26 mouse cellular contexts compared by ENCODE assay signal in the genomic region with DNA sequence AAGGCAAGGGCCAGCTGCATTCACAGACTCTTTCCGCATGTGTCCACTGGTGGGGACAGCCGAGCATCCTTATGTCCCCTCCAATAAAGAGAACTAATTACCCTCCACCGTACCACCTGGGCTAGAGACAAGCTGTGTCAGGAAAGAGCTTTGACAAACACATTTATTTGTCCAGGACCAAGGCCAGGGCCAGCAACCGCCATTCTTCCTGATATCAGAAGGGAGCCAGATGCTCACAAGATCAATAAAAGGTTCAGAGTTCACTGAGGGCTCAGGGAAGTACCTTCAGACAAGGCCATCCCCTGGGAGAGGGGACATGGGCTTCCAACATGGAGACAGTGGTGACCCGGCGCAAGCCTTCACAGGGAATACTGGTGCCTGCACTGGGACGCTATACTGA.
DNase-seq lines count a peak whose midpoint lies in the region; ATAC-seq and TF ChIP-seq lines count a peak whose summit lies in the region.
"Had no signal": no experiment of that assay in that cellular context is flagged by ENCODE, and none has a peak within 500 bp of the region (broad histone marks: within the 10 kb centered on the region; RNA-seq: fewer than 3 reads in every experiment).

No protein-coding gene starts in this region.

- H3K4me1 ChIP-seq in midbrain, embryonic 11.5 days (ENCODE audit: control insufficient read depth, insufficient read depth, low read length) = peaks cover 23% of the 10 kb centered on the region
- H3K4me1 ChIP-seq in midbrain, postnatal 0 days (ENCODE audit: insufficient read depth, low read length) = peaks cover 2% of the 10 kb centered on the region; the same call in 1 of the 2 replicates
- peaks cover 19% of the 10 kb centered on the region for H3K4me1 ChIP-seq in liver, postnatal 0 days (ENCODE audit: insufficient read depth)

- no peaks in the 10 kb centered on the region for H3K36me3 ChIP-seq in midbrain, embryonic 11.5 days (ENCODE audit: control insufficient read depth, insufficient read depth, low read length)
- H3K36me3 ChIP-seq in midbrain, postnatal 0 days (ENCODE audit: insufficient read depth, low read length) = no peaks in the 10 kb centered on the region
- no peaks in the 10 kb centered on the region for H3K36me3 ChIP-seq in liver, postnatal 0 days (replicated peaks; ENCODE audit: insufficient read depth, low read length)
- H3K36me3 ChIP-seq: embryonic facial prominence, embryonic 13.5 days; forebrain, embryonic 15.5 days; heart, embryonic 12.5 days; liver, embryonic 13.5 days had no signal

- 67% methylated on average over 7 of the region's 7 CpGs for WGBS in midbrain, embryonic 11.5 days
- 80% methylated on average over 7 of the region's 7 CpGs for WGBS in midbrain, postnatal 0 days
- WGBS in liver, postnatal 0 days (ENCODE audit: insufficient replicate concordance) = 62% methylated on average over 7 of the region's 7 CpGs

- peak; percentile 36; the same call in 1 of the 2 replicates for ATAC-seq in midbrain, embryonic 11.5 days (ENCODE audit: low FRiP score)
- no peak for ATAC-seq in midbrain, postnatal 0 days (ENCODE audit: low FRiP score)
- ATAC-seq in liver, postnatal 0 days = peak; percentile 62; the same call in 1 of the 2 replicates
- ATAC-seq: forebrain, embryonic 15.5 days; hindbrain, embryonic 16.5 days had no signal

- H3K27ac ChIP-seq in gastrocnemius, adult 2 months = no peak overlapping the region
- H3K27ac ChIP-seq in midbrain, embryonic 11.5 days (ENCODE audit: low read depth, low read length) = peak overlapping the region; percentile 35; the same call in 1 of the 2 replicates
- H3K27ac ChIP-seq in midbrain, postnatal 0 days (ENCODE audit: low read depth, low read length) = no peak overlapping the region
- no peak overlapping the region for H3K27ac ChIP-seq in liver, postnatal 0 days (ENCODE audit: low read depth)
- H3K27ac ChIP-seq: embryonic facial prominence, embryonic 13.5 days; left cerebral cortex, adult 2 months; liver, embryonic 13.5 days had no signal

- TF ChIP-seq EP300 in liver, postnatal 0 days (IDR thresholded peaks at IDR 0.05; ENCODE audit: low read depth) = no peak

- no peak overlapping the region for H3K4me3 ChIP-seq in gastrocnemius, adult 2 months
- H3K4me3 ChIP-seq in midbrain, embryonic 11.5 days (ENCODE audit: low read depth, low read length) = no peak overlapping the region
- H3K4me3 ChIP-seq in midbrain, postnatal 0 days (ENCODE audit: low read depth, low read length) = no peak overlapping the region
- H3K4me3 ChIP-seq in liver, postnatal 0 days (ENCODE audit: low read depth, low read length) = no peak overlapping the region
- H3K4me3 ChIP-seq: embryonic facial prominence, embryonic 13.5 days; forebrain, embryonic 15.5 days; heart, embryonic 12.5 days; left cerebral cortex, adult 2 months; liver, embryonic 13.5 days; megakaryocyte, embryonic 14.5 days; myocyte had no signal

- peak; percentile 9 for DNase-seq in gastrocnemius, adult 2 months
- no peak for DNase-seq in gastrocnemius, postnatal 14 days
- peak; percentile 89 for DNase-seq in midbrain, embryonic 11.5 days (ENCODE audit: low spot score, missing footprints)
- no peak for DNase-seq in midbrain, postnatal 0 days (ENCODE audit: low spot score)
- peak; percentile 50 for DNase-seq in liver, postnatal 0 days
- DNase-seq in frontal cortex, postnatal 14 days (ENCODE audit: low spot score in 2 of 2) = no peak
- no peak for DNase-seq in heart, adult 8-10 months (ENCODE audit: low spot score)
- DNase-seq: adrenal gland, postnatal 36 days; B cell, adult 2 months; cerebellum, adult 18-20 months; cerebellum, postnatal 25 days; heart, postnatal 14 days; kidney, adult 8-10 months; kidney, postnatal 25 days; layer of hippocampus, adult 9-11 months; left cerebral cortex, postnatal 4 days; liver, embryonic 13.5 days; lung, postnatal 10 days; right cerebral cortex, postnatal 25 days had no signal

- H3K9ac ChIP-seq in midbrain, embryonic 11.5 days (ENCODE audit: low read length) = no peak overlapping the region
- H3K9ac ChIP-seq in midbrain, postnatal 0 days (replicated peaks; ENCODE audit: low read length, poor library complexity, severe bottlenecking) = no peak overlapping the region
- no peak overlapping the region for H3K9ac ChIP-seq in liver, postnatal 0 days (replicated peaks)
- H3K9ac ChIP-seq: embryonic facial prominence, embryonic 13.5 days; forebrain, embryonic 15.5 days; heart, embryonic 12.5 days; liver, embryonic 13.5 days had no signal

- no peaks in the 10 kb centered on the region for H3K9me3 ChIP-seq in midbrain, embryonic 11.5 days (ENCODE audit: control insufficient read depth, low read length)
- H3K9me3 ChIP-seq in midbrain, postnatal 0 days (ENCODE audit: low read length) = no peaks in the 10 kb centered on the region
- no peaks in the 10 kb centered on the region for H3K9me3 ChIP-seq in liver, postnatal 0 days (ENCODE audit: low read length)
- H3K9me3 ChIP-seq: embryonic facial prominence, embryonic 13.5 days; forebrain, embryonic 15.5 days; heart, embryonic 12.5 days; liver, embryonic 13.5 days; megakaryocyte, embryonic 14.5 days had no signal

- intact Hi-C loops in gastrocnemius, adult 2 months (cut with DNase I) = no loop called here
- intact Hi-C loops in gastrocnemius, postnatal 14 days (cut with DNase I; ENCODE audit: low total_unique reads) = no loop called here

- H3K27me3 ChIP-seq in midbrain, embryonic 11.5 days (ENCODE audit: control insufficient read depth, insufficient read depth, low read length) = no peaks in the 10 kb centered on the region
- H3K27me3 ChIP-seq in midbrain, postnatal 0 days (ENCODE audit: insufficient read depth, low read length) = no peaks in the 10 kb centered on the region
- H3K27me3 ChIP-seq in liver, postnatal 0 days (ENCODE audit: insufficient read depth, low read length) = no peaks in the 10 kb centered on the region
- H3K27me3 ChIP-seq: embryonic facial prominence, embryonic 13.5 days; forebrain, embryonic 15.5 days; heart, embryonic 12.5 days; liver, embryonic 13.5 days; megakaryocyte, embryonic 14.5 days had no signal

- no peak overlapping the region for H3K4me2 ChIP-seq in midbrain, embryonic 11.5 days
- H3K4me2 ChIP-seq in midbrain, postnatal 0 days (ENCODE audit: low read depth, low read length, poor library complexity, severe bottlenecking) = no peak overlapping the region
- H3K4me2 ChIP-seq in liver, postnatal 0 days (ENCODE audit: low read depth, low read length) = no peak overlapping the region; the same call in 1 of the 2 replicates
- H3K4me2 ChIP-seq: embryonic facial prominence, embryonic 13.5 days; forebrain, embryonic 15.5 days; heart, embryonic 12.5 days; liver, embryonic 13.5 days had no signal

- no peak for TF ChIP-seq CTCF in gastrocnemius, adult 2 months (IDR thresholded peaks at IDR 0.05)
- no peak for TF ChIP-seq CTCF in midbrain, postnatal 0 days (IDR thresholded peaks at IDR 0.05)
- TF ChIP-seq CTCF in liver, postnatal 0 days (IDR thresholded peaks at IDR 0.05; ENCODE audit: low read depth) = no peak

Comparison
In these comparisons a context has a peak if more than half of its experiments do, and no peak if none do; other contexts are left out.
1. DNase-seq: peak in gastrocnemius, adult 2 months (single experiment), midbrain, embryonic 11.5 days (single experiment) and liver, postnatal 0 days (single experiment); none in gastrocnemius, postnatal 14 days (single experiment), midbrain, postnatal 0 days (single experiment), frontal cortex, postnatal 14 days (0 of 2) and heart, adult 8-10 months (single experiment).